Mouse (Mus musculus): Measurements from ENCODE around the gene Dera. TPM values are rescaled to one million over a fixed set of nuclear protein-coding genes. Genes with fewer than 3 reads are reported as not detected.

Dera gene
- polyA plus RNA-seq, 1 experiment: 27.7 TPM

DNA sequence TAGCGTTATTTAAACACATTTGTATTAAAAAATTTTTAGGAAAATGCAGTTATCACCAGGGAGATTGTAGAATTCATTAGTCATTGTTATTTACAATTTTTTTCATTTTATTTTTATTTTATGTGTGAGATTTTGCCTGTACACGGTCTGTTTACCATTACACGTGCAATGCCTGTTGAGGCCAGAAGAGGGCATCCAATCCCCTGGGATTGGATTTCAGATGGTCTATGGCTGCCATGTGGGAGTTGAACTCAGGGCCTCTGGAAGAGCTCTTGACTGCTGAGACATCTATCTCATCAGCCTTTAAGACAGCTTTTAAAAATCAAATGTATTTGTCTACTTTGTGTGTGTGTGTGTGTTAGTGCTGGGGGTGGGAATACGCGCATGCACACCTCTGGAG, 2.0 kb downstream of the Dera start:
- TF ChIP-seq CTCF (IDR thresholded peaks at IDR 0.05; ENCODE audit: borderline replicate concordance, control insufficient read depth, extremely low read depth, insufficient read depth, low read length, poor library complexity) (no peak), POLR2A (IDR thresholded peaks at IDR 0.05; ENCODE audit: control insufficient read depth, extremely low read depth, insufficient read depth, low read length, poor library complexity) (no peak)
- 81% methylated on average over 5 of the region's 5 CpGs for WGBS

DNA sequence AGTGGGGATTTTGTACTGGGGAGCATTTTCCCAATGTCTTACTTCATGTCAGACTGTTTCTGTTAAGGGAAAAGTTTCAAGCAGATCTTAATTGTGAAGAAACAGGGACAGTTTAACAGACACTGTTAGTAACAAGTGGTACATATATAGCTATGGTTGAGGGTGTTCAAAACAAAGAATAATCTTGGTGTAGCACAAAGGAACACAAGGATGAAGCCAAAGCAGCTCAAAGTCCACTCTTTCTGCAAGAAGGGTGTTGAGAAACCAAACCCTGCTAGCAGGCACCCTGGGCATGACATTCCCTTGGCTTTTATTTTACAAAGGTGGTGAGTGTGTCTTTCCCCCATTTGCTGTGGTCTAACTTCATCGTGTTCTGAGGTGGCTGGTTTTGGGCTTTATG, 3.5 kb downstream of the Dera start:
- WGBS: 93% methylated on average over 1 of the region's 1 CpGs
- no peaks in the 10 kb centered on the region for H3K27me3 ChIP-seq (ENCODE audit: control insufficient read depth, insufficient read depth, low read length)
- TF ChIP-seq CTCF (IDR thresholded peaks at IDR 0.05; ENCODE audit: borderline replicate concordance, control insufficient read depth, extremely low read depth, insufficient read depth, low read length, poor library complexity) (no peak), POLR2A (IDR thresholded peaks at IDR 0.05; ENCODE audit: control insufficient read depth, extremely low read depth, insufficient read depth, low read length, poor library complexity) (no peak)
- no peak overlapping the region for H3K27ac ChIP-seq (ENCODE audit: control insufficient read depth, insufficient read depth, low read length)
- no peak for DNase-seq
- H3K4me1 ChIP-seq (replicated peaks; ENCODE audit: control insufficient read depth, insufficient read depth, low read length): no peaks in the 10 kb centered on the region
- no peak overlapping the region for H3K4me3 ChIP-seq (ENCODE audit: control insufficient read depth, insufficient read depth, low read length)
- H3K36me3 ChIP-seq (ENCODE audit: control insufficient read depth, insufficient read depth, low read length): no peaks in the 10 kb centered on the region

More for the DNA sequence above, 2.0 kb downstream of the Dera start:
- no peaks in the 10 kb centered on the region; the same call in 1 of the 2 replicates for H3K36me3 ChIP-seq (ENCODE audit: control insufficient read depth, insufficient read depth, low read length)
- DNase-seq: peak; percentile 46
- no peak overlapping the region for H3K27ac ChIP-seq (ENCODE audit: control insufficient read depth, insufficient read depth, low read length)
- H3K4me1 ChIP-seq (replicated peaks; ENCODE audit: control insufficient read depth, insufficient read depth, low read length): no peaks in the 10 kb centered on the region
- no peaks in the 10 kb centered on the region for H3K27me3 ChIP-seq (ENCODE audit: control insufficient read depth, insufficient read depth, low read length)
- H3K4me3 ChIP-seq (ENCODE audit: control insufficient read depth, insufficient read depth, low read length): no peak overlapping the region

DNA sequence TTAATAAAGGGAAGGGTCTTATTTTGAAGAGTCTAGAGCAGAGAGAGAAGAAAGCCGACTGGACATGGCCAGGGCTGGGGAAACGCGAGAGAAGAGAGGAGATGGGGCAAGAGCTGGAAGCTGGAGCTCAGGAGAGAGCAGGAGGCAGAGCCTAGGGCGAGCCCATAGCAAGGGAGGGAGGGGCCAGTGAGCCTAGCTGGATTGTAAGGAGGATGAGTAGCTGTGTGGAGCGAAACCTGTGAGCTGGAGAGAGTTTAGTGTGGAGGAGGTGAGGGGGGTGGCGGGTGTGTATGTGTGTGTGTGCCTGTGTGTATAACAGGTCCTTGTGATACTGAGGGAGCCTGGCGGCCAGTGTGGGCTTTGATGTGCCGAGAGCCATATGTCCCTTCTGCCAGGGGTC, 5.3 kb downstream of the Dera start:
- no peaks in the 10 kb centered on the region for H3K4me1 ChIP-seq (replicated peaks; ENCODE audit: control insufficient read depth, insufficient read depth, low read length)
- no peak overlapping the region for H3K27ac ChIP-seq (ENCODE audit: control insufficient read depth, insufficient read depth, low read length)
- H3K4me3 ChIP-seq (ENCODE audit: control insufficient read depth, insufficient read depth, low read length): no peak overlapping the region
- H3K36me3 ChIP-seq (ENCODE audit: control insufficient read depth, insufficient read depth, low read length): no peaks in the 10 kb centered on the region
- TF ChIP-seq CTCF (IDR thresholded peaks at IDR 0.05; ENCODE audit: borderline replicate concordance, control insufficient read depth, extremely low read depth, insufficient read depth, low read length, poor library complexity) (no peak), POLR2A (IDR thresholded peaks at IDR 0.05; ENCODE audit: control insufficient read depth, extremely low read depth, insufficient read depth, low read length, poor library complexity) (no peak)
- WGBS: 93% methylated on average over 8 of the region's 8 CpGs
- no peak for DNase-seq
- H3K27me3 ChIP-seq (ENCODE audit: control insufficient read depth, insufficient read depth, low read length): no peaks in the 10 kb centered on the region

GRCm38 (mm10) chr6:137760966-137761365, 6.6 kb downstream of the Dera start:
- H3K27ac ChIP-seq (ENCODE audit: control insufficient read depth, insufficient read depth, low read length): no peak overlapping the region
- TF ChIP-seq POLR2A (IDR thresholded peaks at IDR 0.05; ENCODE audit: control insufficient read depth, extremely low read depth, insufficient read depth, low read length, poor library complexity) (no peak), CTCF (IDR thresholded peaks at IDR 0.05; ENCODE audit: borderline replicate concordance, control insufficient read depth, extremely low read depth, insufficient read depth, low read length, poor library complexity) (no peak)
- no peaks in the 10 kb centered on the region for H3K27me3 ChIP-seq (ENCODE audit: control insufficient read depth, insufficient read depth, low read length)
- H3K4me1 ChIP-seq (replicated peaks; ENCODE audit: control insufficient read depth, insufficient read depth, low read length): no peaks in the 10 kb centered on the region
- H3K36me3 ChIP-seq (ENCODE audit: control insufficient read depth, insufficient read depth, low read length): no peaks in the 10 kb centered on the region
- WGBS: 96% methylated on average over 15 of the region's 15 CpGs
- H3K4me3 ChIP-seq (ENCODE audit: control insufficient read depth, insufficient read depth, low read length): no peak overlapping the region
- no peak for DNase-seq

DNA sequence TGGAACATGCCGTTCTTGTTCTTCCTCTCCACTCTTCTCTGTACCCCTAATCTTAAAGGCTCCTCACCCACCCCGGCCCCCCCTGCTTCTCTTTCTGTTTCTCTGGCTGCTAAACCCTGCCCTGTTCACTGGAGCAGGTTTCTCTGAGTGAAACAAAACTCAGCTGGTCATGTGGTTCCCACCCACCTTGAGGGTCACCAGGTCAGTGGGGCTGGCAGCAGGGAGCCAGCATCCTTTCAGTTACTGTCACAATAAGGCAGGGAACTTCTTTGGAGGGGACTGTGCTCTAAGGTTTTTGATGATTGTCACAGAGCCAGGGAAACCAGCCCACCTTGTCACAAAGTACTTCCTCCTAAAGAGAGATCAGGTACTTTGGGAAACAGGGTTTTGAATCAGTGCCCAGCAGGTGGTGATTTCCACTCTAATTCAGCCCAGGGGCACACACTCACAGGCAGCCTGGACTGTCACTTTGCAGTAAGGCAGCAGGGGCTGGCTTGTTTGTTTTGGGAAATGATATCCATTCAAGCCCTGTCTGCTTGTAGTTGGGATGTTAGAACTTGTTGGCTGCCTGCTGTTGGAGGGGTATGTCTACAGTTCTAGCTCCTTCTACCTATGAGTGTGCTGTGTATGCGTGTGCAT, 10.3 kb downstream of the Dera start:
- WGBS: 59% methylated on average over 3 of the region's 3 CpGs
- no peak for DNase-seq

GRCm38 (mm10) chr6:137766177-137766576, 11.8 kb downstream of the Dera start:
- no peaks in the 10 kb centered on the region for H3K36me3 ChIP-seq (ENCODE audit: control insufficient read depth, insufficient read depth, low read length)
- no peak for TF ChIP-seq POLR2A (IDR thresholded peaks at IDR 0.05; ENCODE audit: control insufficient read depth, extremely low read depth, insufficient read depth, low read length, poor library complexity)
- no peak for TF ChIP-seq CTCF (IDR thresholded peaks at IDR 0.05; ENCODE audit: borderline replicate concordance, control insufficient read depth, extremely low read depth, insufficient read depth, low read length, poor library complexity)
- no peak overlapping the region for H3K27ac ChIP-seq (ENCODE audit: control insufficient read depth, insufficient read depth, low read length)
- H3K4me3 ChIP-seq (ENCODE audit: control insufficient read depth, insufficient read depth, low read length): no peak overlapping the region
- no peaks in the 10 kb centered on the region for H3K27me3 ChIP-seq (ENCODE audit: control insufficient read depth, insufficient read depth, low read length)
- no peaks in the 10 kb centered on the region for H3K4me1 ChIP-seq (replicated peaks; ENCODE audit: control insufficient read depth, insufficient read depth, low read length)
- no peak for DNase-seq

More for the DNA sequence above, 10.3 kb downstream of the Dera start:
- TF ChIP-seq CTCF (IDR thresholded peaks at IDR 0.05; ENCODE audit: borderline replicate concordance, control insufficient read depth, extremely low read depth, insufficient read depth, low read length, poor library complexity) (no peak), POLR2A (IDR thresholded peaks at IDR 0.05; ENCODE audit: control insufficient read depth, extremely low read depth, insufficient read depth, low read length, poor library complexity) (no peak)
- H3K27ac ChIP-seq (ENCODE audit: control insufficient read depth, insufficient read depth, low read length): no peak overlapping the region
- H3K27me3 ChIP-seq (ENCODE audit: control insufficient read depth, insufficient read depth, low read length): no peaks in the 10 kb centered on the region
- H3K4me1 ChIP-seq (replicated peaks; ENCODE audit: control insufficient read depth, insufficient read depth, low read length): no peaks in the 10 kb centered on the region
- no peaks in the 10 kb centered on the region for H3K36me3 ChIP-seq (ENCODE audit: control insufficient read depth, insufficient read depth, low read length)
- H3K4me3 ChIP-seq (ENCODE audit: control insufficient read depth, insufficient read depth, low read length): no peak overlapping the region

Data from thymus, adult 2 months (tissue).